ENCODE assay signal across 8 mouse cellular contexts in genomic region chr5:149635556-149635955, GRCm38 (mm10). TPM values are rescaled to one million over a fixed set of nuclear protein-coding genes. Genes with fewer than 3 reads are reported as not detected.
DNase-seq lines count a peak whose midpoint lies in the region; ATAC-seq and TF ChIP-seq lines count a peak whose summit lies in the region.

No protein-coding gene starts in this region.

- peak; percentile 49 for DNase-seq in adrenal gland, postnatal 14 days
- DNase-seq in adrenal gland, adult 18-20 months (ENCODE audit: low spot score in 2 of 2), result no peak
- no peak for DNase-seq in spleen, adult 2 months (ENCODE audit: low read depth in 1 of 2, low spot score in 2 of 2)
- no peak for DNase-seq in spleen, postnatal 10 days (ENCODE audit: low spot score in 2 of 2)
- no peak for DNase-seq in stomach, postnatal 0 days (ENCODE audit: low spot score)
- DNase-seq in adrenal gland, postnatal 25 days, result no peak

- H3K4me3 ChIP-seq in spleen, adult 2 months (ENCODE audit: extremely low read depth, insufficient read depth, insufficient read length), result peak overlapping the region; percentile 87
- H3K4me3 ChIP-seq in hindbrain, embryonic 13.5 days, result peak overlapping the region; percentile 74
- H3K4me3 ChIP-seq in lung, embryonic 15.5 days, result peak overlapping the region; percentile 91
- H3K4me3 ChIP-seq in stomach, postnatal 0 days (ENCODE audit: low read depth, low read length), result peak overlapping the region; percentile 72

- H3K27me3 ChIP-seq in spleen, adult 2 months (ENCODE audit: control insufficient read depth, insufficient read depth, low read length), result no peaks in the 10 kb centered on the region
- no peaks in the 10 kb centered on the region for H3K27me3 ChIP-seq in hindbrain, embryonic 13.5 days
- no peaks in the 10 kb centered on the region for H3K27me3 ChIP-seq in lung, embryonic 15.5 days
- no peaks in the 10 kb centered on the region for H3K27me3 ChIP-seq in stomach, postnatal 0 days (ENCODE audit: control insufficient read depth, insufficient read depth, low read length)

- WGBS in spleen, adult 2 months, result under 1% methylated on average over 24 of the region's 24 CpGs
- under 1% methylated on average over 24 of the region's 24 CpGs for WGBS in hindbrain, embryonic 13.5 days
- under 1% methylated on average over 23 of the region's 24 CpGs for WGBS in lung, embryonic 15.5 days
- WGBS in stomach, postnatal 0 days, result under 1% methylated on average over 24 of the region's 24 CpGs

- H3K9ac ChIP-seq in hindbrain, embryonic 13.5 days, result peak overlapping the region; percentile 84
- peak overlapping the region; percentile 70 for H3K9ac ChIP-seq in lung, embryonic 15.5 days
- H3K9ac ChIP-seq in stomach, postnatal 0 days (ENCODE audit: low read length), result peak overlapping the region; percentile 66

- peaks cover 2% of the 10 kb centered on the region; the same call in 1 of the 2 replicates for H3K4me1 ChIP-seq in spleen, adult 2 months (ENCODE audit: control insufficient read depth, insufficient read depth, insufficient read length)
- peaks cover 22% of the 10 kb centered on the region for H3K4me1 ChIP-seq in hindbrain, embryonic 13.5 days (replicated peaks)
- H3K4me1 ChIP-seq in lung, embryonic 15.5 days, result peaks cover 17% of the 10 kb centered on the region
- H3K4me1 ChIP-seq in stomach, postnatal 0 days (replicated peaks; ENCODE audit: control insufficient read depth, insufficient read depth), result 0 out of 2 replicates have a peak, but pooled peaks cover 3% of the 10 kb centered on the region

- no peak for TF ChIP-seq POLR2A in spleen, adult 2 months (IDR thresholded peaks at IDR 0.05; ENCODE audit: low read depth, low read length)

- H3K9me3 ChIP-seq in hindbrain, embryonic 13.5 days, result no peaks in the 10 kb centered on the region
- H3K9me3 ChIP-seq in lung, embryonic 15.5 days, result no peaks in the 10 kb centered on the region
- H3K9me3 ChIP-seq in stomach, postnatal 0 days (ENCODE audit: control insufficient read depth, low read length), result no peaks in the 10 kb centered on the region

- ATAC-seq in hindbrain, embryonic 13.5 days (ENCODE audit: low FRiP score), result peak; percentile 4
- ATAC-seq in lung, embryonic 15.5 days (ENCODE audit: borderline replicate concordance, extremely low read depth, low FRiP score, low TSS enrichment), result no peak
- no peak for ATAC-seq in stomach, postnatal 0 days (ENCODE audit: low FRiP score, low TSS enrichment)

- peaks cover 15% of the 10 kb centered on the region for H3K36me3 ChIP-seq in spleen, adult 2 months (ENCODE audit: control insufficient read depth, insufficient read depth, low read length)
- peaks cover 25% of the 10 kb centered on the region for H3K36me3 ChIP-seq in hindbrain, embryonic 13.5 days
- peaks cover 23% of the 10 kb centered on the region for H3K36me3 ChIP-seq in lung, embryonic 15.5 days
- peaks cover 3% of the 10 kb centered on the region; the same call in 1 of the 2 replicates for H3K36me3 ChIP-seq in stomach, postnatal 0 days (ENCODE audit: control insufficient read depth, insufficient read depth, low read length)

- peak overlapping the region; percentile 81 for H3K4me2 ChIP-seq in hindbrain, embryonic 13.5 days
- H3K4me2 ChIP-seq in lung, embryonic 15.5 days, result peak overlapping the region; percentile 87
- peak overlapping the region; percentile 87 for H3K4me2 ChIP-seq in stomach, postnatal 0 days (replicated peaks; ENCODE audit: low read depth)

- no peak for TF ChIP-seq EP300 in stomach, postnatal 0 days (optimal IDR thresholded peaks at IDR 0.05)

- peak overlapping the region; percentile 94 for H3K27ac ChIP-seq in spleen, adult 2 months (ENCODE audit: insufficient read depth, low read length)
- peak overlapping the region; percentile 89 for H3K27ac ChIP-seq in hindbrain, embryonic 13.5 days
- H3K27ac ChIP-seq in lung, embryonic 15.5 days, result peak overlapping the region; percentile 79
- peak overlapping the region; percentile 90 for H3K27ac ChIP-seq in stomach, postnatal 0 days (replicated peaks)

- TF ChIP-seq CTCF in spleen, adult 2 months (IDR thresholded peaks at IDR 0.05; ENCODE audit: extremely low read depth, insufficient read depth, insufficient read length, insufficient replicate concordance), result no peak
- no peak for TF ChIP-seq CTCF in stomach, postnatal 0 days (IDR thresholded peaks at IDR 0.05; ENCODE audit: low read depth)

RNA-seq across cellular contexts. Expression of gene Hsph1, which starts 0.6 kb away (rescaled TPM):
- total RNA-seq in adrenal gland, postnatal 14 days (2021), result 62.0 and 113 TPM in 2 replicates
- total RNA-seq in adrenal gland, adult 18-20 months (2021), result 100 to 1,000 TPM; 460 to 826 TPM
- 7.7 and 9.5 TPM in 2 replicates for polyA plus RNA-seq in spleen, adult 2 months (2012; rRNA removed)
- polyA plus RNA-seq in hindbrain, embryonic 13.5 days (2015; fragmentation: Nextera tagmentation; extraction: Ambion mirVana), result 83.7 and 92.0 TPM in 2 replicates
- 52.7 and 55.0 TPM in 2 replicates for polyA plus RNA-seq in lung, embryonic 15.5 days (2015; fragmentation: Nextera tagmentation; extraction: Ambion mirVana)
- polyA plus RNA-seq in stomach, postnatal 0 days (2015; fragmentation: Nextera tagmentation; extraction: Ambion mirVana), result 11.7 and 13.4 TPM in 2 replicates
- total RNA-seq in adrenal gland, postnatal 25 days (2021), result 88.5 and 267 TPM in 2 replicates

RNA-seq across cellular contexts. Expression of gene B3glct, which starts 42.5 kb away (rescaled TPM):
- total RNA-seq in adrenal gland, postnatal 14 days (2021), result 20.5 and 22.9 TPM in 2 replicates
- total RNA-seq in adrenal gland, adult 18-20 months (2021), result 10 to 100 TPM; 23.1 to 24.7 TPM
- polyA plus RNA-seq in spleen, adult 2 months (2012; rRNA removed), result 2.2 and 2.3 TPM in 2 replicates
- polyA plus RNA-seq in hindbrain, embryonic 13.5 days (2015; fragmentation: Nextera tagmentation; extraction: Ambion mirVana), result 10.7 and 12.2 TPM in 2 replicates
- 15.7 and 16.2 TPM in 2 replicates for polyA plus RNA-seq in lung, embryonic 15.5 days (2015; fragmentation: Nextera tagmentation; extraction: Ambion mirVana)
- 6.2 and 7.1 TPM in 2 replicates for polyA plus RNA-seq in stomach, postnatal 0 days (2015; fragmentation: Nextera tagmentation; extraction: Ambion mirVana)
- 25.3 and 25.7 TPM in 2 replicates for total RNA-seq in adrenal gland, postnatal 25 days (2021)
